Mouse (Mus musculus) mouse embryonic stem cell (cell line): Measurements from ENCODE around the gene Rab7.
"Not testable (repeated sequence)": the region's sequence is repeated elsewhere in the genome, so short reads cannot be mapped to it uniquely, and the experiment has no call there.

ENCODE experiments used
- in situ Hi-C, 2 experiments: fragments of 300-500 bp; cut with MboI; formaldehyde crosslinking; loops; 1 replicate in 1 of 2; 3 replicates in 1 of 2; pipeline ENCODE4 v1.14.3; 2019 to 2020; ENCODE audit warnings: low sequenced_read_pairs in 2 of 2, low pct_unique_long_range_greater_than_20kb in 1 of 2, mixed read lengths in 1 of 2; ENCODE audit not compliant: unreplicated experiment in 1 of 2

Rab7 gene

GRCm38 (mm10) chr6:87980374-87981029 is 64.6 kb downstream of the Rab7 start:
- in situ Hi-C loops = no loop called here

GRCm38 (mm10) chr6:87979728-87980127 is 65.3 kb downstream of the Rab7 start:
- in situ Hi-C loops = no loop called here

- in situ Hi-C loops = no loop called here
Measured at GRCm38 (mm10) chr6:87970041-87970440, 75.0 kb downstream of the Rab7 start.

GRCm38 (mm10) chr6:87962457-87962856 is 82.6 kb downstream of the Rab7 start:
- in situ Hi-C loops = not testable (repeated sequence)
